Mouse (Mus musculus) liver, embryonic 14.5 days (tissue): ENCODE data around the gene Bsn. TPM values are rescaled to one million over a fixed set of nuclear protein-coding genes. Genes with fewer than 3 reads are reported as not detected.

Source experiments
- ATAC-seq: fragments of 200-750 bp; cut with Nextera tagmentation; 2 replicates; pipeline ENCODE4 v1.8.0; 2017; ENCODE audit warnings: moderate number of reproducible peaks, mild to moderate bottlenecking, moderate library complexity; ENCODE audit not compliant: insufficient read depth
- DNase-seq, 3 experiments: peaks; one replicate each; pipeline ENCODE4 v3.0.0-alpha.2; 2012 to 2013; ENCODE audit warnings: low read depth in 3 of 3, low spot score in 3 of 3
- H3K27ac ChIP-seq: fragments of 300-500 bp; sonication (generic); 2 replicates; pipeline ENCODE4 v1.5.1; 2014; ENCODE audit warnings: moderate library complexity, mild to moderate bottlenecking, control low read depth, inconsistent platforms
- H3K27me3 ChIP-seq: fragments of 300-500 bp; sonication (generic); 2 replicates; pipeline ENCODE4 v1.6.1; 2014; ENCODE audit warnings: mild to moderate bottlenecking, low read length, moderate library complexity; ENCODE audit not compliant: control insufficient read depth, insufficient read depth
- H3K36me3 ChIP-seq: fragments of 300-500 bp; sonication (generic); replicated peaks from 2 replicates; pipeline ENCODE4 v1.6.1; 2014; ENCODE audit warnings: low read depth; ENCODE audit not compliant: control insufficient read depth, insufficient read depth
- H3K4me1 ChIP-seq, 2 experiments: fragments of 200-500 bp in 1 of 2; fragments of 300-500 bp in 1 of 2; sonication (generic) in 1 of 2; replicated peaks; 2 replicates each; pipeline ENCODE4 v1.6.1; 2012 to 2014; ENCODE audit warnings: antibody characterized with exemption in 1 of 2, inconsistent platforms in 1 of 2, low read length in 1 of 2; ENCODE audit not compliant: control insufficient read depth in 2 of 2, insufficient read depth in 2 of 2
- H3K4me2 ChIP-seq: fragments of 300-500 bp; sonication (generic); 2 replicates; pipeline ENCODE4 v1.6.1; 2014; ENCODE audit warnings: low read depth, mild to moderate bottlenecking, control low read depth, moderate library complexity
- H3K4me3 ChIP-seq, 2 experiments: fragments of 200-500 bp in 1 of 2; fragments of 300-500 bp in 1 of 2; sonication (generic) in 1 of 2; 2 replicates each; pipeline ENCODE4 v1.5.1; 2012 to 2014; ENCODE audit warnings: low read depth in 2 of 2, low read length in 2 of 2, mild to moderate bottlenecking in 2 of 2, control low read depth in 1 of 2, inconsistent platforms in 1 of 2, moderate library complexity in 1 of 2; ENCODE audit not compliant: insufficient read depth in 1 of 2
- H3K9ac ChIP-seq: fragments of 300-500 bp; sonication (generic); replicated peaks from 2 replicates; pipeline ENCODE4 v1.6.1; 2014; ENCODE audit warnings: mild to moderate bottlenecking, control low read depth, moderate library complexity
- H3K9me3 ChIP-seq: fragments of 300-500 bp; sonication (generic); 2 replicates; pipeline ENCODE4 v1.6.1; 2016; ENCODE audit warnings: low read length, mixed read lengths; ENCODE audit not compliant: control insufficient read depth
- CTCF ChIP-seq: IDR thresholded peaks from 2 replicates; pipeline ENCODE4 v1.5.1; 2016; ENCODE audit warnings: antibody characterized with exemption, low read depth, control low read depth
- EP300 ChIP-seq: IDR thresholded peaks from 2 replicates; pipeline ENCODE4 v1.6.1; 2016; ENCODE audit warnings: antibody characterized with exemption, low read depth
- WGBS: fragments of 180-500 bp; shearing (Covaris S2); extraction: QIAGEN DNeasy Blood & Tissue Kit; methylation state at CpG from one replicate; pipeline ENCODE4 v1.1.7; 2014; ENCODE audit not compliant: insufficient replicate concordance; 5-methylcytosine and 5-hydroxymethylcytosine counted together
- microRNA-seq: library from miRNA; unstranded; fragments of <30 nt; microRNA quantifications from one replicate; pipeline ENCODE4, GENCODE M21; 2016
- polyA plus RNA-seq, 2 experiments: library from polyadenylated mRNA; depleted of rRNA in 1 of 2; stranded (reverse) in 1 of 2; unstranded in 1 of 2; fragments of >200 nt; fragmentation: Nextera tagmentation in 1 of 2; extraction: Ambion mirVana in 1 of 2; gene quantifications; 2 replicates each; pipeline versions ENCODE4 v1.2.1 to v1.2.3; 2012 to 2014

Gene Bsn
- polyA plus RNA-seq, 2 experiments, result 0.86 to 1.1 TPM

DNA sequence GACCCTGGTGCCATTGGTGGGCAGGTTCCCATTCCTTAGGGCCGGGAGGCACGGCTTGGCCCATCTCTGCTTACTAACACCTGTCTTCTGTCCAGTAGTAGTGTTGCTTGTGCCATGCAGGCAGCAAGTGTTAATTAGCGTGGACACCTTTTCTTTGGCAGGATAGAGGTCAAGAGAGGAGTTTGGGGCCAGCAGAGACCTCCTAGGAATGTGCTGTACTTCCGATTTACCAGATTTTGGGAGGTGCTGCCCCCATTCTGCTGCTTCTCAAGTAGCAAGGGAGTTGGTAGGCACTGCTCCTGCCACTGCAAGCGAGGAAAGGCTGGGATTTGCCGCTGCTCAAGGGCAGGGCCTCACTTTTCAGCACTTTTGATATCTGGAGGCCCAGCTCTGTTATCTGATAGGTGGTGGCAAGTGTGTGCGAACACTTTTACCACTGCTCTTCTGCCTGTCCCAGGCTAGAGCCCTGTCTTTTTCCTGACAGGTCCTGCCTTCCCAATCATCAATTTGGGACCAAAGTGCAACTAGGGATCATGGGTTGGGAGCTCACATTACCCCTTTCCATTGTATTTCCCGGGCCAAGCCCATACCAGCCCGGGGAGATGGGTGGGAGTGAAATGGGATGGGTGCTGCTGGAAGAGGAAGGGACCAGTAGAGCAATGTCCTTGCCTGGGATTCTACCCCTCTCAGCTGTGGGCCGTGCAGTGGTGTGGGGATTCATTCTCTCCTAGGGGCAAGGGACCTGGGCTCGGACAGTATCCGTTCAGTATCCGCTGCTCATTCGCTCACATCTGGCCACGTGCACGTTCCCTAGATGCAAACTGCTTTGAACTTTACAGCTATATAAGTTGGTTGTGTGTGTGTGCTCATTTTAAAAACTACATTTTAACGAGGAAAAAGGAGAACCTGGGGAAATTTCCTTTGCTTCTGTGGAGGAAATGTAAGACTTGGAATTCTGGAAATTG is 142.3 kb downstream of the Bsn start:
- TF ChIP-seq EP300 (no peak), CTCF (no peak; the same call in 1 of the 2 replicates)
- H3K4me3 ChIP-seq, result peak overlapping the region; percentile 57 to 66
- peaks cover 62% of the 10 kb centered on the region for H3K36me3 ChIP-seq
- H3K27me3 ChIP-seq, result no peaks in the 10 kb centered on the region
- peak overlapping the region; percentile 98 for H3K4me2 ChIP-seq
- peaks cover 22 to 32% of the 10 kb centered on the region in 2 experiments for H3K4me1 ChIP-seq
- H3K27ac ChIP-seq, result peak overlapping the region; percentile 92
- H3K9ac ChIP-seq, result peak overlapping the region; percentile 67
- no peaks in the 10 kb centered on the region for H3K9me3 ChIP-seq
- DNase-seq, result peak; percentile 52 to 63 (median 54)
- ATAC-seq, result peak; percentile 9; the same call in 1 of the 2 replicates
- WGBS, result 34% methylated on average over 17 of the region's 17 CpGs

GRCm38 (mm10) chr9:108046582-108046981 is 143.6 kb downstream of the Bsn start:
- TF ChIP-seq CTCF, result no peak
- no peak for TF ChIP-seq EP300
- ATAC-seq (no peak), DNase-seq (no peak)
- no peak overlapping the region for H3K4me2 ChIP-seq
- H3K9me3 ChIP-seq, result no peaks in the 10 kb centered on the region
- H3K27ac ChIP-seq, result no peak overlapping the region
- H3K4me3 ChIP-seq, result no peak overlapping the region
- H3K27me3 ChIP-seq, result no peaks in the 10 kb centered on the region
- H3K9ac ChIP-seq, result no peak overlapping the region
- WGBS, result 81% methylated on average over 4 of the region's 4 CpGs
- peaks cover 61% of the 10 kb centered on the region for H3K36me3 ChIP-seq
- peaks cover 22 to 30% of the 10 kb centered on the region in 2 experiments for H3K4me1 ChIP-seq

Small RNA genes lying within 50 kb of the gene (microRNA-seq; reads per million reads assigned to microRNA genes)
- gene Gm47303 (not detected), gene Mir7088 (1.3 reads per million)

Other genes starting within 250 kb of the Bsn start
- gene Traip, start 240.2 kb downstream of the Bsn start, polyA plus RNA-seq (2012; rRNA removed), result 5.3 and 7.4 TPM in 2 replicates
- 13.3 and 18.1 TPM in 2 replicates for gene Traip, start 240.2 kb downstream of the Bsn start, polyA plus RNA-seq (2014; fragmentation: Nextera tagmentation; extraction: Ambion mirVana)
- 69.4 and 83.3 TPM in 2 replicates for gene Uba7, start 214.9 kb downstream of the Bsn start, polyA plus RNA-seq (2012; rRNA removed)
- 49.1 and 54.2 TPM in 2 replicates for gene Uba7, start 214.9 kb downstream of the Bsn start, polyA plus RNA-seq (2014; fragmentation: Nextera tagmentation; extraction: Ambion mirVana)
- 0.53 and 0.64 TPM in 2 replicates for gene Gm20661, start 207.3 kb downstream of the Bsn start, polyA plus RNA-seq (2012; rRNA removed)
- 0.06 and 0.34 TPM in 2 replicates for gene Gm20661, start 207.3 kb downstream of the Bsn start, polyA plus RNA-seq (2014; fragmentation: Nextera tagmentation; extraction: Ambion mirVana)
- gene Inka1, start 204.5 kb downstream of the Bsn start, polyA plus RNA-seq (2012; rRNA removed), result 23.8 and 33.0 TPM in 2 replicates
- gene Inka1, start 204.5 kb downstream of the Bsn start, polyA plus RNA-seq (2014; fragmentation: Nextera tagmentation; extraction: Ambion mirVana), result 51.6 and 57.3 TPM in 2 replicates
- 2.7 and 3.5 TPM in 2 replicates for gene Cdhr4, start 197.9 kb downstream of the Bsn start, polyA plus RNA-seq (2012; rRNA removed)
- 0.38 and 1.1 TPM in 2 replicates for gene Cdhr4, start 197.9 kb downstream of the Bsn start, polyA plus RNA-seq (2014; fragmentation: Nextera tagmentation; extraction: Ambion mirVana)
- gene Gm20662, start 194.0 kb downstream of the Bsn start, polyA plus RNA-seq (2012; rRNA removed), result 0.47 and 0.95 TPM in 2 replicates
- not detected in 2 replicates for gene Gm20662, start 194.0 kb downstream of the Bsn start, polyA plus RNA-seq (2014; fragmentation: Nextera tagmentation; extraction: Ambion mirVana)
- gene Ip6k1, start 187.9 kb downstream of the Bsn start, polyA plus RNA-seq (2012; rRNA removed), result 24.9 and 30.9 TPM in 2 replicates
- gene Ip6k1, start 187.9 kb downstream of the Bsn start, polyA plus RNA-seq (2014; fragmentation: Nextera tagmentation; extraction: Ambion mirVana), result 13.3 and 14.7 TPM in 2 replicates
- 6.7 and 12.9 TPM in 2 replicates for gene Gmppb, start 141.1 kb downstream of the Bsn start, polyA plus RNA-seq (2012; rRNA removed)
- gene Gmppb, start 141.1 kb downstream of the Bsn start, polyA plus RNA-seq (2014; fragmentation: Nextera tagmentation; extraction: Ambion mirVana), result 14.3 and 15.5 TPM in 2 replicates
- 0.51 and 0.75 TPM in 2 replicates for gene Amigo3, start 137.2 kb downstream of the Bsn start, polyA plus RNA-seq (2012; rRNA removed)
- gene Amigo3, start 137.2 kb downstream of the Bsn start, polyA plus RNA-seq (2014; fragmentation: Nextera tagmentation; extraction: Ambion mirVana), result 0.89 and 1.4 TPM in 2 replicates
- 21.0 and 21.3 TPM in 2 replicates for gene Mst1, start 109.9 kb downstream of the Bsn start, polyA plus RNA-seq (2012; rRNA removed)
- 24.1 and 29.7 TPM in 2 replicates for gene Mst1, start 109.9 kb downstream of the Bsn start, polyA plus RNA-seq (2014; fragmentation: Nextera tagmentation; extraction: Ambion mirVana)
- 139 and 146 TPM in 2 replicates for gene Rnf123, start 107.0 kb downstream of the Bsn start, polyA plus RNA-seq (2012; rRNA removed)
- 88.2 and 102 TPM in 2 replicates for gene Rnf123, start 107.0 kb downstream of the Bsn start, polyA plus RNA-seq (2014; fragmentation: Nextera tagmentation; extraction: Ambion mirVana)
- 126 and 150 TPM in 2 replicates for gene Apeh, start 95.8 kb downstream of the Bsn start, polyA plus RNA-seq (2012; rRNA removed)
- 153 and 172 TPM in 2 replicates for gene Apeh, start 95.8 kb downstream of the Bsn start, polyA plus RNA-seq (2014; fragmentation: Nextera tagmentation; extraction: Ambion mirVana)
- 4.8 and 5.3 TPM in 2 replicates for gene Dag1, start 73.6 kb upstream of the Bsn start, polyA plus RNA-seq (2012; rRNA removed)
- 12.0 and 13.0 TPM in 2 replicates for gene Dag1, start 73.6 kb upstream of the Bsn start, polyA plus RNA-seq (2014; fragmentation: Nextera tagmentation; extraction: Ambion mirVana)
- gene Nicn1, start 100.0 kb upstream of the Bsn start, polyA plus RNA-seq (2012; rRNA removed), result 2.8 and 2.9 TPM in 2 replicates
- gene Nicn1, start 100.0 kb upstream of the Bsn start, polyA plus RNA-seq (2014; fragmentation: Nextera tagmentation; extraction: Ambion mirVana), result 4.3 and 6.2 TPM in 2 replicates
- 6.1 and 7.5 TPM in 2 replicates for gene Amt, start 106.5 kb upstream of the Bsn start, polyA plus RNA-seq (2012; rRNA removed)
- gene Amt, start 106.5 kb upstream of the Bsn start, polyA plus RNA-seq (2014; fragmentation: Nextera tagmentation; extraction: Ambion mirVana), result 7.2 and 7.7 TPM in 2 replicates
- gene Rhoa, start 115.7 kb upstream of the Bsn start, polyA plus RNA-seq (2012; rRNA removed), result 62.5 and 76.4 TPM in 2 replicates
- gene Rhoa, start 115.7 kb upstream of the Bsn start, polyA plus RNA-seq (2014; fragmentation: Nextera tagmentation; extraction: Ambion mirVana), result 130 and 133 TPM in 2 replicates
- 10.4 and 10.6 TPM in 2 replicates for gene Tcta, start 115.8 kb upstream of the Bsn start, polyA plus RNA-seq (2012; rRNA removed)
- 10.9 and 13.2 TPM in 2 replicates for gene Tcta, start 115.8 kb upstream of the Bsn start, polyA plus RNA-seq (2014; fragmentation: Nextera tagmentation; extraction: Ambion mirVana)
- 3,084 and 3,741 TPM in 2 replicates for gene Gpx1, start 148.5 kb upstream of the Bsn start, polyA plus RNA-seq (2012; rRNA removed)
- 6,910 and 6,914 TPM in 2 replicates for gene Gpx1, start 148.5 kb upstream of the Bsn start, polyA plus RNA-seq (2014; fragmentation: Nextera tagmentation; extraction: Ambion mirVana)
- gene Usp4, start 157.5 kb upstream of the Bsn start, polyA plus RNA-seq (2012; rRNA removed), result 29.2 and 38.5 TPM in 2 replicates
- 59.3 and 67.6 TPM in 2 replicates for gene Usp4, start 157.5 kb upstream of the Bsn start, polyA plus RNA-seq (2014; fragmentation: Nextera tagmentation; extraction: Ambion mirVana)
- gene 1700102P08Rik, start 202.4 kb upstream of the Bsn start, polyA plus RNA-seq (2012; rRNA removed), result 0.47 and 0.49 TPM in 2 replicates
- 0.45 and 0.52 TPM in 2 replicates for gene 1700102P08Rik, start 202.4 kb upstream of the Bsn start, polyA plus RNA-seq (2014; fragmentation: Nextera tagmentation; extraction: Ambion mirVana)
- 0.12 and 0.20 TPM in 2 replicates for gene Ccdc36, start 238.1 kb upstream of the Bsn start, polyA plus RNA-seq (2012; rRNA removed)
- 0.24 and 0.27 TPM in 2 replicates for gene Ccdc36, start 238.1 kb upstream of the Bsn start, polyA plus RNA-seq (2014; fragmentation: Nextera tagmentation; extraction: Ambion mirVana)
- not detected in 2 replicates for gene BC048562, start 246.1 kb upstream of the Bsn start, polyA plus RNA-seq (2012; rRNA removed)
- not detected in 2 replicates for gene BC048562, start 246.1 kb upstream of the Bsn start, polyA plus RNA-seq (2014; fragmentation: Nextera tagmentation; extraction: Ambion mirVana)